Mouse (Mus musculus): ENCODE results near the gene Mr1. TPM values are rescaled to one million over a fixed set of nuclear protein-coding genes. Genes with fewer than 3 reads are reported as not detected.

The Mr1 gene
- polyA plus RNA-seq, 1 experiment from 2014 or later, result 5.7 TPM

Other genes with a start within 250 kb of the Mr1 start
- 7.5 and 7.6 TPM in 2 replicates for gene Ier5, start 47.2 kb downstream of the Mr1 start, polyA plus RNA-seq (2015; fragmentation: Nextera tagmentation; extraction: Ambion mirVana)
- 65.5 and 82.4 TPM in 2 replicates for gene Stx6, start 11.9 kb upstream of the Mr1 start, polyA plus RNA-seq (2015; fragmentation: Nextera tagmentation; extraction: Ambion mirVana)
- gene BC034090, start 97.6 kb upstream of the Mr1 start, polyA plus RNA-seq (2015; fragmentation: Nextera tagmentation; extraction: Ambion mirVana), result 7.0 and 7.2 TPM in 2 replicates